Mouse (Mus musculus) kidney, postnatal 0 days (tissue): Measurements from ENCODE around the gene Gm20388. TPM values are rescaled to one million over a fixed set of nuclear protein-coding genes. Genes with fewer than 3 reads are reported as not detected.

Experiments
- ATAC-seq: fragments of 200-750 bp; cut with Nextera tagmentation; replicated peaks from 2 replicates; pipeline ENCODE4 v1.8.0; 2017; ENCODE audit warnings: low read depth, moderate number of reproducible peaks, moderate TSS enrichment, moderate library complexity; ENCODE audit not compliant: low FRiP score
- DNase-seq: peaks from one replicate; pipeline ENCODE4 v3.0.0-alpha.2; 2016; ENCODE audit warnings: low spot score
- H3K27ac ChIP-seq: fragments of 300-500 bp; sonication (generic); 2 replicates; pipeline ENCODE4 v1.5.1; 2014; ENCODE audit warnings: mild to moderate bottlenecking
- H3K27me3 ChIP-seq: fragments of 300-500 bp; sonication (generic); 2 replicates; pipeline ENCODE4 v1.6.1; 2014; ENCODE audit warnings: low read length, mixed read lengths; ENCODE audit not compliant: insufficient read depth
- H3K36me3 ChIP-seq: fragments of 300-500 bp; sonication (generic); 2 replicates; pipeline ENCODE4 v1.6.1; 2014; ENCODE audit warnings: low read length, mixed read lengths; ENCODE audit not compliant: insufficient read depth
- H3K4me1 ChIP-seq: fragments of 300-500 bp; sonication (generic); replicated peaks from 2 replicates; pipeline ENCODE4 v1.6.1; 2014; ENCODE audit warnings: antibody characterized with exemption, low read length, mixed read lengths; ENCODE audit not compliant: insufficient read depth
- H3K4me2 ChIP-seq: fragments of 300-500 bp; sonication (generic); 2 replicates; pipeline ENCODE4 v1.6.1; 2014; ENCODE audit warnings: mild to moderate bottlenecking, low read length, moderate library complexity, mixed read lengths
- H3K4me3 ChIP-seq: fragments of 300-500 bp; sonication (generic); replicated peaks from 2 replicates; pipeline ENCODE4 v1.5.1; 2014; ENCODE audit warnings: low read depth, low read length
- H3K9ac ChIP-seq: fragments of 300-500 bp; sonication (generic); 2 replicates; pipeline ENCODE4 v1.6.1; 2014; ENCODE audit warnings: low read depth, low read length
- H3K9me3 ChIP-seq: fragments of 300-500 bp; sonication (generic); replicated peaks from 2 replicates; pipeline ENCODE4 v1.6.1; 2016; ENCODE audit warnings: low read length, inconsistent platforms, mixed read lengths
- CTCF ChIP-seq: IDR thresholded peaks from 2 replicates; pipeline ENCODE4 v1.5.1; 2016; ENCODE audit warnings: antibody characterized with exemption, low read depth, mild to moderate bottlenecking, moderate library complexity
- WGBS: fragments of 180-500 bp; shearing (Covaris S2); extraction: QIAGEN DNeasy Blood & Tissue Kit; methylation state at CpG from one replicate; pipeline ENCODE4 v1.1.7; 2014; 5-methylcytosine and 5-hydroxymethylcytosine counted together
- polyA plus RNA-seq: library from polyadenylated mRNA; unstranded; fragments of >200 nt; fragmentation: Nextera tagmentation; extraction: Ambion mirVana; gene quantifications from 2 replicates; pipeline ENCODE4 v1.2.1, GENCODE M21; 2015

Gm20388 gene
- polyA plus RNA-seq, 1 experiment from 2014 or later: not detected

DNA sequence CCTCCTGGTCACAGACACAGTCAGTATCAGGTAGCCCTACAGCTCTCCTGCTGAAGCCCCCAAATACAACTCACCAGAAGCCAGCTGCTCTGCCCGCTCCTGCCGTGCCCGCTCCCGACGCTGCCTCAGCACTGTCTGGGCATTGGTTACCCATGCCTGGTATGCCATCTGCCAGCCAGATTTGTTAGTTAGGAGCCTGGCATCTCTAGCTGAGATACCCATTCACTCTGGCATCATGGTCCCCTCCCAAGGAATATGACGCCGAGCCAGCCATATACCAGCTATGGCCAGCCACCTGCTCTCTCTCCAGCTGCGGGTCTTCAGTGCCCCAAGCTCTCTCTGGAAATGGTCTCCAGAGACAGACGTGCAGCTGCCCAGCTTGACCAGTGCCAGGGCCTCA, 2577.7 kb downstream of the Gm20388 start:
- no peak for DNase-seq
- TF ChIP-seq CTCF: no peak
- no peak overlapping the region for H3K27ac ChIP-seq
- WGBS: 89% methylated on average over 9 of the region's 9 CpGs
- H3K27me3 ChIP-seq: no peaks in the 10 kb centered on the region
- no peaks in the 10 kb centered on the region for H3K4me1 ChIP-seq
- no peak overlapping the region for H3K4me2 ChIP-seq
- H3K4me3 ChIP-seq: no peak overlapping the region
- H3K9ac ChIP-seq: no peak overlapping the region
- ATAC-seq: no peak
- H3K9me3 ChIP-seq: no peaks in the 10 kb centered on the region
- peaks cover 75% of the 10 kb centered on the region for H3K36me3 ChIP-seq

DNA sequence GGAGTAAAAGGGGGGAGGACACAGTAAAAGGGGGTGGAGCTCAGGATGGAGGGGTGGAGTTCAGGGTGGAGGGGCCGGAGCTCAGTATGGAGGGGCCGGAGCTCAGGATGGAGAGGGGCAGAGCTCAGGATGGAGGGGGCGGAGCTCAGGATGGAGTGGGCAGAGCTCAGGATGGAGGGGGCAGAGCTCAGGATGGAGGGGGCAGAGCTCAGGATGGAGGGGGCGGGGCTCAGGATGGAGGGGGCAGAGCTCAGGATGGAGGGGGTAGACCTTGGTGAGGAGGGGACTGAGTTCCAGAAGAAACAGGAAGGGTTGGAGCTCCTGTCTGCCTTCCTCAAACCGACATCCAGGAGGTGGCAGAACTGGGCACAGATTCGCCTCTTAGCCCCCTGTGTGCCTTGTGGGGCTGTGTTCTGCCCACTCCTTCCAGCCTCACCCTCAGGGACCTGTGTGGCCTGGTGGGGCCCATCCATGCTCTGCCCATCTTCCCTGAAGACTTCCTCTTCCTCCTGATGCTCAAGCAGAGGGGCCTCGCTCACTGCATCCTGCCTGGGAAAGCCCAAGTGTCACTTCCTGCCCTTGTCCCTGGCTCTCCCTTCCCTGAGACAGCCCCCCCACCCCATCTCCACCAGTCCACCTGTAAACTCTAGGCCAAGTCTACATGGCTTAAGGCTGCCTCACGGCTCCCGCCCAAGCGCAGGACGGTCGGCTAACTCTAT, 2586.5 kb downstream of the Gm20388 start:
- 75% methylated on average over 12 of the region's 12 CpGs for WGBS
- ATAC-seq: no peak
- DNase-seq: peak; percentile 46

DNA sequence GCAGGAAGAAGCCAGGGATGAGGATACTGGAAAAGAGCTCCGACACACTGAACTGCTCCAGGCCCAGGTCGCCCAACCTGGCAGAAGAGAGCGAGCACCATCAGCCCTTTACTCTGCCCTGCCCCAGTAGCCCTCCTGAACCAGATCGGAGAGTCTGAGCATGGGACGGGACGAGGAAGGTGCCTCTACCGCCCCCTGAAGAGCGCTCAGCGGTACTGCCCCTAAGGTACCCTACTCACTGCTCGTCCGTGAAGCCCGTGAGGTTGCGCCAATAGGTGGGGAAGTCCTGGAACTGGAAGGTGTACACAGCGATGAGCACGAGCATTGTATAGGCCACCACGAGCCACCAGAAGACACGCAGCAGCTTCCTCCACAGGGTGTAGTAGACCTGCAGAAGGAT, 2587.3 kb downstream of the Gm20388 start:
- no peak overlapping the region for H3K4me2 ChIP-seq
- WGBS: 78% methylated on average over 17 of the region's 17 CpGs
- H3K9ac ChIP-seq: no peak overlapping the region
- H3K4me3 ChIP-seq: no peak overlapping the region
- TF ChIP-seq CTCF: peak; percentile 51; the same call in 1 of the 2 replicates
- no peaks in the 10 kb centered on the region for H3K27me3 ChIP-seq
- H3K27ac ChIP-seq: no peak overlapping the region; the same call in 1 of the 2 replicates
- H3K36me3 ChIP-seq: peaks cover 59% of the 10 kb centered on the region
- no peak for ATAC-seq
- H3K4me1 ChIP-seq: no peaks in the 10 kb centered on the region
- DNase-seq: no peak
- H3K9me3 ChIP-seq: no peaks in the 10 kb centered on the region

More for the DNA sequence above, 2586.5 kb downstream of the Gm20388 start:
- TF ChIP-seq CTCF: peak; percentile 18; the same call in 1 of the 2 replicates
- Histone ChIP-seq H3K4me2 (no peak overlapping the region), H3K36me3 (peaks cover 67% of the 10 kb centered on the region), H3K9ac (no peak overlapping the region), H3K27me3 (no peaks in the 10 kb centered on the region), H3K9me3 (no peaks in the 10 kb centered on the region), H3K27ac (no peak overlapping the region; the same call in 1 of the 2 replicates), H3K4me3 (no peak overlapping the region), H3K4me1 (no peaks in the 10 kb centered on the region)

DNA sequence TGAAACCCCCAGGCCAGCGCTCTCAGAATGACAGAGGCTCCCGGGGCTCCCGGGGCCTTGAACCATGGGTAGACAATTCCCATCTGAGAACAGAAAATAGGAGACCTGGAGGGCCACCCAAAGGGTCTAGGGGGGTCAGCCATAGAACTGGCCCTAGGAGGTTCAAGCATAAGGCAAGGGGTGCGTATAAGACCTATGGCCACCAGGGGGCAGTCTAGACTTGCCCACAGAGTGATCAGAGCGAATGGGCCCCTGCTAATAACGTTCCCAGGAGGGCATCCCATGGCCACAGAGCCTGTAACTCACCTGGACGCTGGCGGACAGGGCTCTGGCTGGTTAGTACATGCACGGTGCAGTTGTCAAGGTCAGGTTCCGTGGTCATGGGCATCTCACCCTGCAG, 2590.2 kb downstream of the Gm20388 start:
- no peaks in the 10 kb centered on the region for H3K4me1 ChIP-seq
- 26% methylated on average over 10 of the region's 10 CpGs for WGBS
- peak; percentile 95 for TF ChIP-seq CTCF
- no peak; the same call in 1 of the 2 replicates for ATAC-seq
- peak; percentile 95 for DNase-seq
- no peak overlapping the region for H3K4me2 ChIP-seq
- H3K9me3 ChIP-seq: no peaks in the 10 kb centered on the region
- H3K27me3 ChIP-seq: no peaks in the 10 kb centered on the region
- no peak overlapping the region for H3K9ac ChIP-seq
- no peak overlapping the region for H3K4me3 ChIP-seq
- H3K36me3 ChIP-seq: peaks cover 35% of the 10 kb centered on the region
- H3K27ac ChIP-seq: no peak overlapping the region

DNA sequence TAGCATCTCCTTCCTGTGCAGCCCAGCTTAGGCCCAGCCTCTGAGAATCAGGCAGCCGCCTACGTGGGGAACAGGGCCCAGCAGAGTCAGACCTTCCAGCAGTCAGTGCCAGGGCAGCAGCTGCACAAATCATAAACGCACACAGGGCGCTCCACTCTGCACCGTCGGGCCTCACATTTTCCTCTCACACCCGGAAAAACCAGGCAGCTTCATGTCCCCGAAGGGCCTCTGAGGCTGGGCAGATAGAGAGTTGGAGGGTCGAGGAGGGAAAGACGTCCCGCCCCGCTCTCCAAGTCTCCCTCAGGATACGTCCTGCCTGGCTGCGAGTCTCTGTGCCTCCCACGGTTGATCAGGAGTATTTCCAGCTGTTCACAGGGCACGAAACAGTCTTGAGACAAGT, 2600.9 kb downstream of the Gm20388 start:
- Histone ChIP-seq H3K27ac (peak overlapping the region; percentile 71), H3K4me1 (peaks cover 9% of the 10 kb centered on the region), H3K27me3 (no peaks in the 10 kb centered on the region), H3K36me3 (no peaks in the 10 kb centered on the region), H3K9ac (no peak overlapping the region), H3K4me3 (no peak overlapping the region), H3K9me3 (no peaks in the 10 kb centered on the region), H3K4me2 (no peak overlapping the region)
- DNase-seq (peak; percentile 84), ATAC-seq (peak; percentile 46)
- 26% methylated on average over 16 of the region's 16 CpGs for WGBS
- no peak for TF ChIP-seq CTCF

DNA sequence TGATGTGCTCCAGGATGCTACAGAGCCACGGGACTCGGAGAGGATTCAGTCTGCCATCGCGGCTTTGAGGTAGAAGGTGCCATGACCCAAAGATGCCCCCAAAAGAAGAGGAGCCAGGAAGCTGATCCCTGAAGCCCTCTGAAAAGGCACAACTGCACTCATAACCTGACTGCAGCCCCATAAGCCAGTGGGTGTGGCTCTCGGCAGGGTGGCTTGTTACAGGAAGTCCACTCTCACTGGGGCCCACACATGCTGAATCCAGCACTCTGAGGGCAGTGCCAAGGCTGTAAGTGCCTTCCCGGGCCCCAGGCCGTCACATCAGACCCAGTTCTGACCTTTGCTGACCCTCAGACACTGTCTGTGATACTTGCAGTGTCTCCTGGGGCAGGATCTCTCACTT, 2601.8 kb downstream of the Gm20388 start:
- H3K4me3 ChIP-seq: no peak overlapping the region
- H3K36me3 ChIP-seq: no peaks in the 10 kb centered on the region
- ATAC-seq (no peak), DNase-seq (no peak)
- peak overlapping the region; percentile 71; the same call in 1 of the 2 replicates for H3K27ac ChIP-seq
- peaks cover 13% of the 10 kb centered on the region for H3K4me1 ChIP-seq
- no peaks in the 10 kb centered on the region for H3K27me3 ChIP-seq
- H3K9ac ChIP-seq: 0 out of 2 replicates have a peak overlapping the region, but pooled peaks have one; percentile 18
- WGBS: 58% methylated on average over 7 of the region's 7 CpGs
- H3K4me2 ChIP-seq: no peak overlapping the region
- TF ChIP-seq CTCF: no peak
- no peaks in the 10 kb centered on the region for H3K9me3 ChIP-seq
